In genomic region chr5:34642932-34643331, GRCm38 (mm10) we compare ENCODE assay signal across 8 mouse cellular contexts. TPM values are rescaled to one million over a fixed set of nuclear protein-coding genes. Genes with fewer than 3 reads are reported as not detected.
A peak's percentile ranks its signal among the peaks of the same experiment; 100 is the strongest.
DNase-seq lines count a peak whose midpoint lies in the region; ATAC-seq and TF ChIP-seq lines count a peak whose summit lies in the region.

No protein-coding gene starts in this region.

- no peak overlapping the region for H3K9ac ChIP-seq in hindbrain, embryonic 12.5 days
- H3K9ac ChIP-seq in hindbrain, embryonic 13.5 days, result no peak overlapping the region

- no peaks in the 10 kb centered on the region for H3K27me3 ChIP-seq in hindbrain, embryonic 12.5 days
- no peaks in the 10 kb centered on the region for H3K27me3 ChIP-seq in hindbrain, embryonic 13.5 days

- peaks cover 87% of the 10 kb centered on the region for H3K36me3 ChIP-seq in hindbrain, embryonic 12.5 days
- H3K36me3 ChIP-seq in hindbrain, embryonic 13.5 days, result peaks cover 93% of the 10 kb centered on the region

- H3K4me1 ChIP-seq in hindbrain, embryonic 12.5 days, result no peaks in the 10 kb centered on the region
- H3K4me1 ChIP-seq in hindbrain, embryonic 13.5 days (replicated peaks), result no peaks in the 10 kb centered on the region
- H3K4me1 ChIP-seq in bone marrow, adult 2 months (ENCODE audit: control insufficient read depth, insufficient read depth, low read length), result peaks cover 2% of the 10 kb centered on the region; the same call in 1 of the 2 replicates
- H3K4me1 ChIP-seq in lung, adult 2 months (ENCODE audit: control insufficient read depth, insufficient read depth, low read length), result no peaks in the 10 kb centered on the region

- no peak overlapping the region for H3K4me2 ChIP-seq in hindbrain, embryonic 12.5 days (replicated peaks)
- H3K4me2 ChIP-seq in hindbrain, embryonic 13.5 days, result no peak overlapping the region

- no peak overlapping the region for H3K27ac ChIP-seq in hindbrain, embryonic 12.5 days
- no peak overlapping the region for H3K27ac ChIP-seq in hindbrain, embryonic 13.5 days
- no peak overlapping the region for H3K27ac ChIP-seq in bone marrow, adult 2 months (ENCODE audit: control insufficient read depth, insufficient read depth, low read depth, low read length, poor library complexity)

- 68% methylated on average over 5 of the region's 5 CpGs for WGBS in hindbrain, embryonic 12.5 days
- WGBS in hindbrain, embryonic 13.5 days, result 75% methylated on average over 5 of the region's 5 CpGs
- 59% methylated on average over 5 of the region's 5 CpGs for WGBS in bone marrow, adult 2 months
- 45% methylated on average over 5 of the region's 5 CpGs for WGBS in lung, adult 2 months

- TF ChIP-seq POLR2A in bone marrow, adult 2 months (IDR thresholded peaks at IDR 0.05; ENCODE audit: borderline replicate concordance, control insufficient read depth, low read depth, low read length), result no peak
- no peak for TF ChIP-seq POLR2A in lung, adult 2 months (IDR thresholded peaks at IDR 0.05; ENCODE audit: borderline replicate concordance, extremely low read depth, low read depth, low read length)

- no peak overlapping the region for H3K4me3 ChIP-seq in hindbrain, embryonic 12.5 days
- H3K4me3 ChIP-seq in hindbrain, embryonic 13.5 days, result no peak overlapping the region
- no peak overlapping the region for H3K4me3 ChIP-seq in bone marrow, adult 2 months (replicated peaks; ENCODE audit: control insufficient read depth, low read depth, low read length)
- no peak overlapping the region for H3K4me3 ChIP-seq in lung, adult 2 months (replicated peaks; ENCODE audit: extremely low read depth, low read depth, low read length)

- ATAC-seq in hindbrain, embryonic 12.5 days (ENCODE audit: low FRiP score), result 0 out of 2 replicates have a peak, but pooled peaks have one; percentile 32
- no peak for ATAC-seq in hindbrain, embryonic 13.5 days (ENCODE audit: low FRiP score)
- ATAC-seq in granulocyte monocyte progenitor cell, adult 5-6 weeks (replicated peaks; ENCODE audit: poor library complexity, severe bottlenecking), result peak; percentile 67

- DNase-seq in kidney, postnatal 25 days, result peak; percentile 46 to 61
- no peak for DNase-seq in lung, adult 2 months
- peak; percentile 54 for DNase-seq in retina, postnatal 7 days (ENCODE audit: low read depth, low spot score)
- DNase-seq in gastrocnemius, adult 8-10 months (ENCODE audit: low spot score in 2 of 2), result no peak

- H3K9me3 ChIP-seq in hindbrain, embryonic 12.5 days (replicated peaks), result no peaks in the 10 kb centered on the region
- no peaks in the 10 kb centered on the region for H3K9me3 ChIP-seq in hindbrain, embryonic 13.5 days

- peak; percentile 63 for TF ChIP-seq CTCF in bone marrow, adult 2 months (IDR thresholded peaks at IDR 0.05; ENCODE audit: control insufficient read depth, insufficient read depth, low read length)
- TF ChIP-seq CTCF in lung, adult 2 months (IDR thresholded peaks at IDR 0.05; ENCODE audit: insufficient read depth, low read length), result peak; percentile 54

RNA-seq across cellular contexts. Expression of gene Mfsd10, which starts 5.9 kb away (rescaled TPM):
- 89.3 and 90.5 TPM in 2 replicates for polyA plus RNA-seq in hindbrain, embryonic 12.5 days (2016; fragmentation: Nextera tagmentation; extraction: Ambion mirVana)
- 77.2 and 82.5 TPM in 2 replicates for polyA plus RNA-seq in hindbrain, embryonic 13.5 days (2015; fragmentation: Nextera tagmentation; extraction: Ambion mirVana)
- 31.2 and 77.7 TPM in 2 replicates for polyA plus RNA-seq in bone marrow, adult 2 months (2011; ENCODE audit: insufficient read depth, insufficient read length, low replicate concordance, missing spikeins)
- 196 and 197 TPM in 2 replicates for total RNA-seq in granulocyte monocyte progenitor cell, adult 5-6 weeks (2014; fragmentation: Nextera tagmentation)
- 111 and 147 TPM in 2 replicates for total RNA-seq in granulocyte monocyte progenitor cell, adult 5-6 weeks (2017)
- 127 and 148 TPM in 2 replicates for polyA plus RNA-seq in lung, adult 2 months (2012; rRNA removed)
- total RNA-seq in gastrocnemius, adult 8-10 months (2022), result 1 to 10 TPM; 3.3 to 8.8 (median 4.6) TPM

RNA-seq across cellular contexts. Expression of gene Nop14, which starts 17.0 kb away (rescaled TPM):
- 25.1 and 26.0 TPM in 2 replicates for polyA plus RNA-seq in hindbrain, embryonic 12.5 days (2016; fragmentation: Nextera tagmentation; extraction: Ambion mirVana)
- polyA plus RNA-seq in hindbrain, embryonic 13.5 days (2015; fragmentation: Nextera tagmentation; extraction: Ambion mirVana), result 21.5 and 22.6 TPM in 2 replicates
- 14.2 and 21.3 TPM in 2 replicates for polyA plus RNA-seq in bone marrow, adult 2 months (2011; ENCODE audit: insufficient read depth, insufficient read length, low replicate concordance, missing spikeins)
- 40.0 and 45.0 TPM in 2 replicates for total RNA-seq in granulocyte monocyte progenitor cell, adult 5-6 weeks (2014; fragmentation: Nextera tagmentation)
- 47.7 and 50.0 TPM in 2 replicates for total RNA-seq in granulocyte monocyte progenitor cell, adult 5-6 weeks (2017)
- polyA plus RNA-seq in lung, adult 2 months (2012; rRNA removed), result 9.5 and 13.5 TPM in 2 replicates
- total RNA-seq in gastrocnemius, adult 8-10 months (2022), result 10 to 100 TPM; 13.2 to 19.2 (median 16.0) TPM

RNA-seq across cellular contexts. Expression of gene Grk4, which starts 17.2 kb away (rescaled TPM):
- polyA plus RNA-seq in hindbrain, embryonic 12.5 days (2016; fragmentation: Nextera tagmentation; extraction: Ambion mirVana), result 2.8 TPM in 2 replicates
- 1.6 and 3.3 TPM in 2 replicates for polyA plus RNA-seq in hindbrain, embryonic 13.5 days (2015; fragmentation: Nextera tagmentation; extraction: Ambion mirVana)
- 1.2 and 3.5 TPM in 2 replicates for polyA plus RNA-seq in bone marrow, adult 2 months (2011; ENCODE audit: insufficient read depth, insufficient read length, low replicate concordance, missing spikeins)
- 0.95 and 7.2 TPM in 2 replicates for total RNA-seq in granulocyte monocyte progenitor cell, adult 5-6 weeks (2014; fragmentation: Nextera tagmentation)
- 1.2 and 1.4 TPM in 2 replicates for total RNA-seq in granulocyte monocyte progenitor cell, adult 5-6 weeks (2017)
- 1.6 and 2.2 TPM in 2 replicates for polyA plus RNA-seq in lung, adult 2 months (2012; rRNA removed)
- 1 to 10 TPM in 3 of 4 experiments, under 1 TPM in 1; 0.83 to 1.6 (median 1.3) TPM for total RNA-seq in gastrocnemius, adult 8-10 months (2022)

Comparison
In these comparisons a context has a peak if more than half of its experiments do, and no peak if none do; other contexts are left out.
1. DNase-seq: peak in kidney, postnatal 25 days (2 of 2) and retina, postnatal 7 days (single experiment); none in lung, adult 2 months (single experiment) and gastrocnemius, adult 8-10 months (0 of 2).